ENCODE assay signal across 8 mouse cellular contexts in genomic region chr15:85991453-85992124, GRCm38 (mm10). TPM values are rescaled to one million over a fixed set of nuclear protein-coding genes. Genes with fewer than 3 reads are reported as not detected.
DNase-seq lines count a peak whose midpoint lies in the region; ATAC-seq lines count a peak whose summit lies in the region.

No protein-coding gene starts in this region.

- H3K9me3 ChIP-seq in hindbrain, embryonic 16.5 days (ENCODE audit: control insufficient read depth, low read length): no peaks in the 10 kb centered on the region
- H3K9me3 ChIP-seq in liver, embryonic 11.5 days (ENCODE audit: control insufficient read depth, low read length): no peaks in the 10 kb centered on the region

- H3K27me3 ChIP-seq in hindbrain, embryonic 16.5 days (replicated peaks; ENCODE audit: control insufficient read depth, insufficient read depth, low read length): no peaks in the 10 kb centered on the region
- H3K27me3 ChIP-seq in liver, embryonic 11.5 days (replicated peaks; ENCODE audit: control insufficient read depth, insufficient read depth, low read length): peaks cover 15% of the 10 kb centered on the region

- WGBS in hindbrain, embryonic 16.5 days: 58% methylated on average over 5 of the region's 5 CpGs
- 71% methylated on average over 5 of the region's 5 CpGs for WGBS in liver, embryonic 11.5 days

- peak overlapping the region; percentile 44 for H3K27ac ChIP-seq in hindbrain, embryonic 16.5 days (ENCODE audit: low read depth, low read length)
- no peak overlapping the region for H3K27ac ChIP-seq in liver, embryonic 11.5 days (ENCODE audit: low read depth, low read length)

- no peak overlapping the region for H3K4me2 ChIP-seq in hindbrain, embryonic 16.5 days (ENCODE audit: low read length)
- H3K4me2 ChIP-seq in liver, embryonic 11.5 days: no peak overlapping the region

- no peaks in the 10 kb centered on the region for H3K36me3 ChIP-seq in hindbrain, embryonic 16.5 days (ENCODE audit: control insufficient read depth, insufficient read depth, low read length)
- no peaks in the 10 kb centered on the region for H3K36me3 ChIP-seq in liver, embryonic 11.5 days (ENCODE audit: control insufficient read depth, insufficient read depth, low read length)

- no peak overlapping the region for H3K9ac ChIP-seq in hindbrain, embryonic 16.5 days (ENCODE audit: low read depth, low read length)
- H3K9ac ChIP-seq in liver, embryonic 11.5 days (ENCODE audit: low read depth, low read length): no peak overlapping the region

- DNase-seq in brain, adult 2 months (ENCODE audit: low read depth, low spot score): peak; percentile 92
- peak; percentile 80 to 81 for DNase-seq in cerebellum, postnatal 14 days
- peak; percentile 70 to 80 for DNase-seq in lung, adult 18-20 months
- no peak for DNase-seq in spleen, postnatal 4 days (ENCODE audit: low spot score in 2 of 2)
- DNase-seq in T-cell, adult 2 months (ENCODE audit: low spot score): no peak
- DNase-seq in right cerebral cortex, postnatal 25 days: no peak
- DNase-seq in liver, embryonic 11.5 days (ENCODE audit: low spot score): no peak

- H3K4me1 ChIP-seq in hindbrain, embryonic 16.5 days (ENCODE audit: control insufficient read depth, insufficient read depth, low read depth, low read length): peaks cover 30% of the 10 kb centered on the region
- no peaks in the 10 kb centered on the region for H3K4me1 ChIP-seq in liver, embryonic 11.5 days (replicated peaks; ENCODE audit: control insufficient read depth, insufficient read depth, low read length)

- peak; percentile 37; the same call in 1 of the 2 replicates for ATAC-seq in hindbrain, embryonic 16.5 days
- no peak for ATAC-seq in liver, embryonic 11.5 days (replicated peaks; ENCODE audit: low FRiP score)

- no peak overlapping the region for H3K4me3 ChIP-seq in hindbrain, embryonic 16.5 days (ENCODE audit: low read length)
- H3K4me3 ChIP-seq in liver, embryonic 11.5 days (ENCODE audit: low read depth, low read length): no peak overlapping the region

RNA-seq across cellular contexts. Expression of gene Celsr1, which starts 42.0 kb away (rescaled TPM):
- polyA plus RNA-seq in hindbrain, embryonic 16.5 days (2015; fragmentation: Nextera tagmentation; extraction: Ambion mirVana): 0.76 and 1.2 TPM in 2 replicates
- polyA plus RNA-seq in liver, embryonic 11.5 days (2014; fragmentation: Nextera tagmentation; extraction: Ambion mirVana): 0.53 and 1.4 TPM in 2 replicates

Comparison
In these comparisons a context has a peak if more than half of its experiments do, and no peak if none do; other contexts are left out.
1. DNase-seq: peak in brain, adult 2 months (single experiment), cerebellum, postnatal 14 days (2 of 2) and lung, adult 18-20 months (2 of 2); none in spleen, postnatal 4 days (0 of 2), T-cell, adult 2 months (single experiment), right cerebral cortex, postnatal 25 days (single experiment) and liver, embryonic 11.5 days (single experiment).